Mouse (Mus musculus) neutrophil, adult 83 days (primary cell): ENCODE measurements around the gene Cgrrf1. TPM values are rescaled to one million over a fixed set of nuclear protein-coding genes. Genes with fewer than 3 reads are reported as not detected.

Source experiments
- total RNA-seq, 2 experiments: library from RNA; stranded (reverse); gene quantifications; one replicate each; pipeline ENCODE4 v1.2.4; 2023

The Cgrrf1 gene
- 10 to 100 TPM; 20.0 to 25.4 TPM for total RNA-seq

GRCm38 (mm10) chr14:46831837-46832333, at the start of gene Cgrrf1:
Gene Cgrrf1 (plus strand): TSS chr14:46832125.

GRCm38 (mm10) chr14:46787787-46788504, 44.0 kb upstream of the Cgrrf1 start, which contains the start of gene Cnih1:
Gene Cnih1 (minus strand): TSS chr14:46788411.

GRCm38 (mm10) chr14:46821873-46822716, 9.8 kb upstream of the Cgrrf1 start, which contains the start of gene Gmfb:
Gene Gmfb (minus strand): TSS chr14:46822242.

GRCm38 (mm10) chr14:46882431-46883067, 50.6 kb downstream of the Cgrrf1 start, which contains the start of gene Samd4:
Gene Samd4 (plus strand): TSS chr14:46882854.

Other genes with a start within 250 kb of the Cgrrf1 start
- 10 to 100 TPM; 49.0 to 51.4 TPM for gene Cdkn3, start 71.6 kb upstream of the Cgrrf1 start, total RNA-seq
- gene Cnih1, start 43.7 kb upstream of the Cgrrf1 start, total RNA-seq: 10 to 100 TPM; 24.2 to 27.7 TPM
- gene Gmfb, start 9.9 kb upstream of the Cgrrf1 start, total RNA-seq: 10 to 100 TPM; 62.9 to 69.8 TPM
- 1 to 10 TPM in 1 of 2 experiments, under 1 TPM in 1; 0.60 to 1.2 TPM for gene Samd4, start 50.7 kb downstream of the Cgrrf1 start, total RNA-seq